Mouse (Mus musculus): ENCODE data around the gene Gng4.

DNA sequence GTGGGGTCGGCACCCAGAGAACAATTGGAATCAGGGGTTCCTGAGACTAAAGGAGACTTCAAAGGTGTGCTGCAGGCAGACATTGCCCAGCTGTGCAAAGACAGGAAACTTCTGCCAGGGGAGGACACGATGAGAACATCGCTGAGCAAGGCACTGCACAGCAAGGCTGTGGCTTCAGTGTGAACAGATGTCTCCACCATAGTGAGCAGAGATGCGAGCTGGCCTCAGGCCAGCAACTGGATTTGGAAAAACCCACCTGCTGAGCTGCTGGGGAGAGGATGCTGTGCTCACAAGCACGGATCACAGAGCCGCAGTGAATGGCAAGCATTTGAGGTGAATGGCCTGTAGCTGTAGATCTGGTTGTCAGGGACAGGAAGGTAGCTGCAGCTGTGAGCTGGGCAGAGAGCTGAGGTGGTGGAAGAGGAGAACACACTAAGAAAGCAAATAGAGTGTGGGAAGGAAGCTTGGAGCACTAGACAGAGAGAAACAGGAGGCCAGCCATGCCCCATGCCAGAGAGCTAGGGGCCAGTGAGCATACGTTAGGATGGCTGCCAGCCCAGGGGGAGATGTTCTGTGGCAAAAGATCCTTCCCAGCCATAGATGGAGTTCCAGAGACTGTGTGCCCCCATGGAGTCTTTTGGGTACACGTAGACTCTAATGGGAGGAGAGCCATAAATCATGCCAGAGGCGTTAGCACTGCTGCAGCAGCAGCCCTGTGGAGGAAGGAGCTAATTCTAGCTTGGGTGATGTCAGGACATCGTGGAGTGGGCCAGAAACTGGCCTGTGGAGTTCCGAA, 24.7 kb downstream of the Gng4 start:
- TF ChIP-seq CTCF (IDR thresholded peaks at IDR 0.05; ENCODE audit: low read depth) (no peak), EP300 (IDR thresholded peaks at IDR 0.05; ENCODE audit: low read depth) (no peak)
